Mouse (Mus musculus) embryonic facial prominence, embryonic 11.5 days (tissue): ENCODE results near the gene Ubd. TPM values are rescaled to one million over a fixed set of nuclear protein-coding genes. Genes with fewer than 3 reads are reported as not detected.
A peak's percentile ranks its signal among the peaks of the same experiment; 100 is the strongest.
"Not testable (repeated sequence)": the region's sequence is repeated elsewhere in the genome, so short reads cannot be mapped to it uniquely, and the experiment has no call there.

Experiments used
- ATAC-seq: fragments of 200-750 bp; cut with Nextera tagmentation; replicated peaks from 2 replicates; pipeline ENCODE4 v1.8.0; 2017; ENCODE audit warnings: low read depth; ENCODE audit not compliant: insufficient number of reproducible peaks, low FRiP score, low TSS enrichment
- DNase-seq: peaks from one replicate; pipeline ENCODE4 v3.0.0-alpha.2; 2015; ENCODE audit warnings: low spot score
- H3K27ac ChIP-seq: fragments of 300-500 bp; sonication (generic); replicated peaks from 2 replicates; pipeline ENCODE4 v1.5.1; 2014; ENCODE audit warnings: mild to moderate bottlenecking, low read depth, low read length, control low read depth
- H3K27me3 ChIP-seq: fragments of 300-500 bp; sonication (generic); 2 replicates; pipeline ENCODE4 v1.6.1; 2014; ENCODE audit warnings: mild to moderate bottlenecking, low read length, moderate library complexity, mixed read lengths; ENCODE audit not compliant: control insufficient read depth, insufficient read depth
- H3K36me3 ChIP-seq: fragments of 300-500 bp; sonication (generic); replicated peaks from 2 replicates; pipeline ENCODE4 v1.6.1; 2014; ENCODE audit warnings: low read depth, mild to moderate bottlenecking, low read length, moderate library complexity, mixed read lengths; ENCODE audit not compliant: control insufficient read depth, insufficient read depth
- H3K4me1 ChIP-seq: fragments of 300-500 bp; sonication (generic); 2 replicates; pipeline ENCODE4 v1.6.1; 2014; ENCODE audit warnings: low read length, mixed read lengths; ENCODE audit not compliant: control insufficient read depth, insufficient read depth
- H3K4me2 ChIP-seq: fragments of 300-500 bp; sonication (generic); 2 replicates; pipeline ENCODE4 v1.6.1; 2014; ENCODE audit warnings: low read depth, mild to moderate bottlenecking, control low read depth, low read length, moderate library complexity
- H3K4me3 ChIP-seq: fragments of 300-500 bp; sonication (generic); 2 replicates; pipeline ENCODE4 v1.5.1; 2014; ENCODE audit warnings: low read depth, low read length, control low read depth
- H3K9ac ChIP-seq: fragments of 300-500 bp; sonication (generic); replicated peaks from 2 replicates; pipeline ENCODE4 v1.6.1; 2014; ENCODE audit warnings: mild to moderate bottlenecking, control low read depth, low read length
- H3K9me3 ChIP-seq: fragments of 300-500 bp; sonication (generic); replicated peaks from 2 replicates; pipeline ENCODE4 v1.6.1; 2016; ENCODE audit warnings: mild to moderate bottlenecking, low read length, inconsistent platforms, mixed read lengths; ENCODE audit not compliant: control insufficient read depth
- WGBS: fragments of 180-500 bp; shearing (Covaris S2); extraction: QIAGEN DNeasy Blood & Tissue Kit; methylation state at CpG from one replicate; pipeline ENCODE4 v1.1.7; 2014; 5-methylcytosine and 5-hydroxymethylcytosine counted together
- polyA plus RNA-seq: library from polyadenylated mRNA; unstranded; fragments of >200 nt; fragmentation: Nextera tagmentation; extraction: Ambion mirVana; gene quantifications from 2 replicates; pipeline ENCODE4 v1.2.1, GENCODE M21; 2014

The Ubd gene
- polyA plus RNA-seq, 1 experiment from 2014 or later: not detected

DNA sequence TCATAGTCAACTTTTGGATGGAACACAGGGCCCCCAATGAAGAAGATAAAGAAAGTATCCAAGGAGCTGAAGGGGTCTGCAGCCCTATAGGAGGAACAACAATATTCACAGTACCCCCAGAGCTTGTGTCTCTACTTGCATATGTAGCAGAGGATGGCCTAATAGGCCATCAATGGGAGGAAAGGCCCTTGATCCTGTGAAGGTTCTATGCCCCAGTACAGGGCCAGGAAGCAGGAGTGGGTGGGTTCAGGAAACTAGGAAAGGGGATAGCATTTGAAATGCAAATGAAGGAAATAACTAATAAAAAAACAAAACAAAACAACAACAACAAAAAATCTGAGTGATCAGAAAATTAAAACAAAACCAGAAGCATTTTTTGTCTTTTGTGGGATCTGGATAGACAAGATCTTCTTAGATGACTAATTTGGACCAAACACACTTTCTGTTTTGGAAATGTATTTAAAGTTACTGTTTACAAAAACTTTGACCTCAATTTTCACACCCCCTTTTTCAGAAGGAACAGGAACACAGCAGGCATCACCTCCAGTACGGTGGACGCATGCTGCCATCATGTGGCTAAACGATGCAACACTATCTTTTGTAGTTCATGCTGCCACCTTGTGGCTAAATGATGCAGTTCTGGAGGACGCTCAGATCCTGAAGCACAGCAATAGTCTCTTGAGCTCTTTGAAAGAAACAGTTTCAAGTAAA lies 9.7 kb downstream of the Ubd start:
- Histone ChIP-seq H3K4me3 (no peak overlapping the region), H3K4me2 (no peak overlapping the region), H3K4me1 (no peaks in the 10 kb centered on the region), H3K36me3 (no peaks in the 10 kb centered on the region), H3K27ac (no peak overlapping the region), H3K9ac (no peak overlapping the region), H3K27me3 (peaks cover under 1% of the 10 kb centered on the region; the same call in 1 of the 2 replicates), H3K9me3 (no peaks in the 10 kb centered on the region)
- DNase-seq (peak; percentile 88), ATAC-seq (0 out of 2 replicates have a peak, but pooled peaks have one; percentile 44)
- WGBS: 1% methylated on average over 4 of the region's 4 CpGs

DNA sequence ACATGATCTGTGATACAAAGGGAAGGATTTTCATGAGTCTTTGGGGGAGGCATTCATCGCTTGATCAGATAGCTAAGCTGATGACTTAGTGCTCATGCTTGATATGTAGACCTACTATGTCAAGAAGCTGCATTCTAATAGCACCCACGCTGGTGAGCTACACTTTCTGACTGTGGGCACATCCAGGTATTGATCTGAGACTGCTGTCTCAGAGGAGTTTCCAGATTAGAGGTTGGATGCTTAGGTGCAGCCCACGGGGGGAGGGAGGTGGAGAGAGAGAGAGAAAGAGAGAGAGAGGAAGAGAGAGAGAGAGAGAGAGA lies 10.2 kb downstream of the Ubd start:
- Histone ChIP-seq H3K27me3 (no peaks in the 10 kb centered on the region), H3K4me2 (no peak overlapping the region), H3K9ac (no peak overlapping the region), H3K27ac (no peak overlapping the region), H3K4me3 (no peak overlapping the region), H3K4me1 (no peaks in the 10 kb centered on the region), H3K36me3 (no peaks in the 10 kb centered on the region), H3K9me3 (no peaks in the 10 kb centered on the region)
- 44% methylated on average over 3 of the region's 3 CpGs for WGBS
- no peak for ATAC-seq
- DNase-seq: no peak

DNA sequence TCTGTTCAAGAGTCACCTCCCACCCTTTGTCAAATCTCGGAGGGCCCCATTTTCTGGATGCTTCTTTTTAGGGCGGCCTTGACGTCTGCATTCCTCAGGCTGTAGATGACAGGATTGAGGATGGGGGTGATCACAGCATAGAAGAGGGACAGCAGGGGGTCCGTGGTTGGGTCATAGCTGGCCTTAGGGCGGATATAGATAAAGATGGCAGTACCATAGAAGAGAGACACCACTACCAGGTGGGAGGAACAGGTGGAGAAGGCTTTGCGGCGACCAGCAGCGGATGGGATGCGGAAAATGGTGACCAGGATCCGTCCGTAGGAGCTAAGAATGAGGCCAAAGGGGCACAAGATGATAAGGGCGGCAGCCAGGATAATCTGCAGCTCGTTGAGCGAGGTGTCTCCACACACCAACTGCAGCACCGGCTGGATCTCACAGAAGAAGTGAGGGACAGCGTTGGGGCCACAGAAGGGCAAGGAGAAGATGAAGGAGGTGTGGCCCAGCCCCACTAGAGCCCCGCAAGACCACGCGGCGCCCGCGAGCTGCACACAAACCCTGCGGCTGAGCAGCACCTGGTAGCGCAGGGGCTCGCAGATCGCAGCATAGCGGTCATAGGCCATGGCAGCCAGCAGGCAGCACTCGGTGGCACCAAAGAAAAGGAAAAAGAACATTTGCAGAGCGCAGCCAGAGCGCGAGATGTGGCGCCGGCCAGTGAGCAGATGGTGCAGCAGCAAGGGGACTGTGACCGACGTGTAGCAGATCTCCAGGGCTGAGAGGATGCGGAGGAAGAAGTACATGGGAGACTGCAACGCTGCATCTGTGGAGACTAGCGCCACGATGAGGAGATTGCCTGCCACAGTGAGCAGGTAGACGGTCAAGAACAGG lies 17.4 kb downstream of the Ubd start:
- Histone ChIP-seq H3K9ac (no peak overlapping the region; the same call in 1 of the 2 replicates), H3K27me3 (peaks cover 8% of the 10 kb centered on the region; the same call in 1 of the 2 replicates), H3K36me3 (no peaks in the 10 kb centered on the region), H3K27ac (no peak overlapping the region), H3K4me3 (peak overlapping the region; percentile 26), H3K4me1 (no peaks in the 10 kb centered on the region; the same call in 1 of the 2 replicates), H3K9me3 (no peaks in the 10 kb centered on the region), H3K4me2 (peak overlapping the region; percentile 29)
- no peak for ATAC-seq
- WGBS: 19% methylated on average over 40 of the region's 40 CpGs
- DNase-seq: no peak

DNA sequence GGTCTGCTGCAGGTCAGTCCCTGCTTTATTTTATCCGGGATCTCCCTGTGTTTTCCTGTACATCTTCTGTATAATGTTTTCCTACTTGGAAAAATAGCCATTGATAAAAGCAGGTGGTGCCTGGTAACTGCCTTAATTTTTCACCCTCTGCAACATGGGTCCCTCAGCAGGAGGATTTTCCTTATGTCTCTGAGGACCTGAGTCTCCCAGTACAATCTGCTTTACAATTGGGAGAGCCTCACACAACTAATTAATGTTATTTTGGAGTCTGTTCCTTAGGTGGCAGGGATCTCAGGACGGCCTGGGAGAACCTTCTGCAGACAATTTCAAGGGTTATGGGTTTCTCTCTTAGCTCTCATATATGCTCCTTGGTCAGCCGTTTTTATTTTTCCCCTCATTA lies 19.3 kb downstream of the Ubd start, which contains the start of gene Olfr95:
Gene Olfr95, minus strand, starts transcription at position 101 of the 400 bp plus-strand sequence.
- no peak for ATAC-seq
- 69% methylated on average over 3 of the region's 3 CpGs for WGBS

DNA sequence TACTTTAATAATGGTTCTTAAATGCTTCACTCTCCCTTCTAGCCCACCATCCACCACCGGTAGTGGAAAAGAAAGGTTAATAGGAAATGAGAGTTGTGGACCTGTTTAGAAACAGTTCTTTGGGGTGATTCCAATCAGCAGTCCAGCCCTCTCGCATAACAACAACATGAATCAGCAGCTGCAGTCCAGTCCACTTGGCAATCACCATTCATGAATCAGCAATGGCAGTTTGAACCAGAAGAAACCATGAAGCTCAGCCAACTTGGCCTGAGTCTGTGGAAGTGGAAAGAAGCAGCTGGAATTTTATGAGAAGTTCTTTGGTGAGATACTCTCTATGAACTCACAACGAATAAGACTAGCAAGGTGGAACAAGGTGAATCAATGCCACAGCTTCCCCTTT lies 24.8 kb downstream of the Ubd start:
- Histone ChIP-seq H3K4me1 (no peaks in the 10 kb centered on the region), H3K36me3 (no peaks in the 10 kb centered on the region), H3K9ac (no peak overlapping the region), H3K4me2 (no peak overlapping the region), H3K4me3 (no peak overlapping the region), H3K9me3 (no peaks in the 10 kb centered on the region; the same call in 1 of the 2 replicates), H3K27me3 (no peaks in the 10 kb centered on the region), H3K27ac (no peak overlapping the region)
- WGBS: 92% methylated on average over 3 of the region's 3 CpGs
- DNase-seq (no peak), ATAC-seq (no peak)

More for the DNA sequence above, 19.3 kb downstream of the Ubd start, which contains the start of gene Olfr95:
- Histone ChIP-seq H3K27me3 (peaks cover 8% of the 10 kb centered on the region; the same call in 1 of the 2 replicates), H3K27ac (no peak within 1 kb of the TSS), H3K4me2 (no peak within 1 kb of the TSS), H3K36me3 (no peaks in the 10 kb centered on the region), H3K9me3 (no peaks in the 10 kb centered on the region; the same call in 1 of the 2 replicates), H3K4me3 (no peak within 1 kb of the TSS), H3K4me1 (no peaks in the 10 kb centered on the region; the same call in 1 of the 2 replicates), H3K9ac (no peak within 1 kb of the TSS)
- no peak for DNase-seq

DNA sequence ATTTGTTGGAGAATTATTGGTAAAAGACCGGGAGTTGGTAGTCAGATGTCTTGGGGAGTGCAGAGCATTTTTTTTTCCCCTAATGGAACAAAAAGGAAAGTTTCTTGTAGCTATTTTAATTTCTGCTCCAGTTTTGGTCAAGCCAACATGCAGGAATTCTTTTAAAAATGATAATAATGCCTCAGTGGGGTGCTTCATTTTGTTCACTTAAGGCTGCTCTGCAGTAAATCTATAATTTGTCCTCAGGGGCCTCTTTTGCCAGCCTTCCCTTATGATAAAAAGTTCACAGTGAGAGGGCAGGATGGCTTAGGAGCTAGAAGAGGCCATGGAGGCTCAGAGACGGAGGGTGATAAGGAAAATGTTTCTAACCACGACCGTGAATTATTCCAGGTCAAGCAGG lies 26.2 kb downstream of the Ubd start, which contains the start of gene Olfr96:
Gene Olfr96, plus strand, starts transcription at position 301 of the 400 bp plus-strand sequence.
- ATAC-seq (no peak), DNase-seq (no peak)
- Histone ChIP-seq H3K4me2 (no peak within 1 kb of the TSS), H3K27me3 (no peaks in the 10 kb centered on the region), H3K9ac (no peak within 1 kb of the TSS), H3K4me1 (no peaks in the 10 kb centered on the region), H3K27ac (no peak within 1 kb of the TSS), H3K4me3 (no peak within 1 kb of the TSS), H3K9me3 (no peaks in the 10 kb centered on the region; the same call in 1 of the 2 replicates), H3K36me3 (no peaks in the 10 kb centered on the region)
- WGBS: 68% methylated on average over 4 of the region's 4 CpGs

DNA sequence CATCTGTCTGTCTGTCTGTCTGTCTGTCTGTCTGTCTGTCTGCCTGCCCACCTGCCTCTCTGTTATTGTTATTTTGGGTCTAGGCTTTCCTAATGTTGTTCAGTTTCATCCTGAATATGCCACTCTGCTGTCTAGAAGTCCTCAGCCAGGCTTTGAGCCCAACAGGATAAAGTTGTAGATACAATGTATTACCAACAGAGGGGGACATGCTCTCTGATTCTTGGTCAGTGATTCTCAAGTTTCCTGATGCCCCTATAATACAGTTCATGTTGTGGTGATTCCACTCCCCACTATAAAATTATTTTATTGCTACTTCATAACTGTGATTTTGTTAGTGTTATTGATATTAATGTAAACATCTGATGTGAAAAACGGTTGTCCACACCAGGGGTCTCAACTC lies 28.2 kb downstream of the Ubd start:
- ATAC-seq (no peak), DNase-seq (no peak)
- Histone ChIP-seq H3K4me2 (no peak overlapping the region), H3K4me1 (no peaks in the 10 kb centered on the region), H3K9me3 (no peaks in the 10 kb centered on the region), H3K27ac (no peak overlapping the region), H3K27me3 (no peaks in the 10 kb centered on the region), H3K9ac (no peak overlapping the region), H3K36me3 (no peaks in the 10 kb centered on the region), H3K4me3 (no peak overlapping the region)
- 22% methylated on average over 1 of the region's 1 CpGs for WGBS

DNA sequence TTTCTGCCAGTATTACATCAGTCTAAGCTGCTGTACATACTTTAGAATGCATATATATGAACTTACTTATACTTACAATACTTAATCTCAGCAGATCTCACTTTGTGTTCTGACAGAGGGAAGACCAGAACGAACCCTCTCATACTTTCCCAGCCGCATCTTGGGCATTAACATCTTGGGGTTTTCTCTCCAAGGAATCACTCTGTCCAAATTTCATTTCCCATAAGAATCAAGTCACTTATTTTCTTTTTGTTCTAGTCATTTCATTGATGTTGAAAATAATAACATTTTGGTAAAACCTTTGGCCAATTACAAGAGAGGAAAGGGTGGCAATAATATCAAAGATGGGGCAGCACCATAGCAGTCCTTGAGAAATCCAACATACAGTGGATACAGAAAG lies 43.5 kb downstream of the Ubd start, which contains the start of gene Olfr97:
Gene Olfr97, minus strand, starts transcription at position 101 of the 400 bp plus-strand sequence.
- H3K4me2 ChIP-seq, H3K9ac ChIP-seq, ATAC-seq, H3K36me3 ChIP-seq, H3K9me3 ChIP-seq, H3K27me3 ChIP-seq, H3K4me3 ChIP-seq, H3K4me1 ChIP-seq, H3K27ac ChIP-seq, DNase-seq: not testable (repeated sequence)
- WGBS: 88% methylated on average over 2 of the region's 2 CpGs
